In the genomic region with DNA sequence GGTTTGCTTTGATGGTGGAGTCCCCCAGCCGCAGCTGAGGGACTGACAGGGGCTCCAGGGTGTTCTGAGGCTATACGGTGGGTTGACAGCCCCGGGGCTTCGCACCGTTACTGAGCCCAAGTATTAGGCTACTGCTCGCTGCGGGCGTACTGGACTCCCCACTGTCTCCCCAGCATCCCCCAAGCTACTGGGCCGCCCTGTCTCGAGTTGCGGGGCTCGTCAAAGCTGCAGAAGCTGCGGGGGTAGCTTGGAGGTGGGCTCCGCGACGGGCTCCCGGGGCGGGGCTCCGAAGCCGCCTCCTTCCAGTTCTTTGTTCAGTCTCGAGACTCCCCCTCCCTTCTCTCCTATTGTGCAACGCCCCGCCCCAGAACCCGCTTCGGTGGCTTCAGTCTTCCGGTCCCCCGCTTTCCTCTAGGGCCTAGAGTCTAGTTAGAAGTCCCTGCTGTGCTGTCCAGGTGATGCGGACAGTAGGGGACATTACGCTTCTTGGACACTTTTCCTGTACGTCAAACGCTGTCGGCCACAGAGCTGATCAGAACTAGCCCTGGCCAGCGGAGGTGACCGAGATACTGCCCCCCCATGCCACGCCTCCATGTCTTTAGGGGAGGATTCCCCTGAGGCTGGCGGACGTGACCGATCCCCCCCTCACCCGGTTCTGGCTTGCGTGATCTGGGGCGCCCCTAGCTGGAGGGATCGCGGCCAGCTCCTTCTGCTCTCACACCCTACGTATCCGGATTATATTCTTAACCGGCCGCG, we compare ENCODE assay signal across 8 mouse cellular contexts. TPM values are rescaled to one million over a fixed set of nuclear protein-coding genes. Genes with fewer than 3 reads are reported as not detected.
DNase-seq lines count a peak whose midpoint lies in the region; ATAC-seq lines count a peak whose summit lies in the region.

No protein-coding gene starts in this region.

- H3K9me3 ChIP-seq in embryonic facial prominence, embryonic 11.5 days (replicated peaks; ENCODE audit: control insufficient read depth, low read length) = no peaks in the 10 kb centered on the region
- H3K9me3 ChIP-seq in limb, embryonic 13.5 days = no peaks in the 10 kb centered on the region
- H3K9me3 ChIP-seq in midbrain, embryonic 15.5 days = no peaks in the 10 kb centered on the region

- H3K4me3 ChIP-seq in embryonic facial prominence, embryonic 11.5 days (ENCODE audit: low read depth, low read length) = peak overlapping the region; percentile 88
- H3K4me3 ChIP-seq in limb, embryonic 13.5 days = peak overlapping the region; percentile 93
- H3K4me3 ChIP-seq in midbrain, embryonic 15.5 days = peak overlapping the region; percentile 98

- H3K36me3 ChIP-seq in embryonic facial prominence, embryonic 11.5 days (replicated peaks; ENCODE audit: control insufficient read depth, insufficient read depth, low read depth, low read length) = peaks cover under 1% of the 10 kb centered on the region; the same call in 1 of the 2 replicates
- H3K36me3 ChIP-seq in limb, embryonic 13.5 days = peaks cover 29% of the 10 kb centered on the region
- peaks cover 21% of the 10 kb centered on the region; the same call in 1 of the 2 replicates for H3K36me3 ChIP-seq in midbrain, embryonic 15.5 days (replicated peaks)

- H3K27me3 ChIP-seq in embryonic facial prominence, embryonic 11.5 days (ENCODE audit: control insufficient read depth, insufficient read depth, low read length) = no peaks in the 10 kb centered on the region
- no peaks in the 10 kb centered on the region for H3K27me3 ChIP-seq in limb, embryonic 13.5 days
- H3K27me3 ChIP-seq in midbrain, embryonic 15.5 days (replicated peaks) = no peaks in the 10 kb centered on the region

- H3K4me1 ChIP-seq in embryonic facial prominence, embryonic 11.5 days (ENCODE audit: control insufficient read depth, insufficient read depth, low read length) = no peaks in the 10 kb centered on the region
- peaks cover 26% of the 10 kb centered on the region for H3K4me1 ChIP-seq in limb, embryonic 13.5 days
- peaks cover 21% of the 10 kb centered on the region for H3K4me1 ChIP-seq in midbrain, embryonic 15.5 days

- DNase-seq in layer of hippocampus, adult 11-12 months (ENCODE audit: low spot score) = peak; percentile 76
- DNase-seq in layer of hippocampus, adult 9-10 months (ENCODE audit: low spot score) = no peak
- peak; percentile 92 for DNase-seq in embryonic facial prominence, embryonic 11.5 days (ENCODE audit: low spot score)
- peak; percentile 86 to 90 for DNase-seq in heart, adult 18-20 months
- peak; percentile 80 for DNase-seq in kidney, adult 18-20 months
- peak; percentile 82 to 84 for DNase-seq in spleen, adult 18-20 months

- peak overlapping the region; percentile 96 for H3K9ac ChIP-seq in embryonic facial prominence, embryonic 11.5 days (replicated peaks; ENCODE audit: low read length)
- H3K9ac ChIP-seq in limb, embryonic 13.5 days = peak overlapping the region; percentile 96
- peak overlapping the region; percentile 98 for H3K9ac ChIP-seq in midbrain, embryonic 15.5 days

- under 1% methylated on average over 47 of the region's 48 CpGs for WGBS in embryonic facial prominence, embryonic 11.5 days
- under 1% methylated on average over 48 of the region's 48 CpGs for WGBS in limb, embryonic 13.5 days
- WGBS in midbrain, embryonic 15.5 days = under 1% methylated on average over 48 of the region's 48 CpGs

- ATAC-seq in embryonic facial prominence, embryonic 11.5 days (replicated peaks; ENCODE audit: insufficient number of reproducible peaks, low FRiP score, low TSS enrichment, low read depth) = peak; percentile 64
- ATAC-seq in limb, embryonic 13.5 days (ENCODE audit: low FRiP score, low read depth) = peak; percentile 68
- ATAC-seq in midbrain, embryonic 15.5 days (replicated peaks) = peak; percentile 75

- peak overlapping the region; percentile 53 for H3K4me2 ChIP-seq in embryonic facial prominence, embryonic 11.5 days (ENCODE audit: low read depth, low read length)
- peak overlapping the region; percentile 68 for H3K4me2 ChIP-seq in limb, embryonic 13.5 days (replicated peaks)
- H3K4me2 ChIP-seq in midbrain, embryonic 15.5 days = peak overlapping the region; percentile 56

- peak overlapping the region; percentile 90 for H3K27ac ChIP-seq in embryonic facial prominence, embryonic 11.5 days (replicated peaks; ENCODE audit: low read depth, low read length)
- peak overlapping the region; percentile 95 for H3K27ac ChIP-seq in limb, embryonic 13.5 days
- H3K27ac ChIP-seq in midbrain, embryonic 15.5 days = peak overlapping the region; percentile 96

RNA-seq across cellular contexts. Expression of a gene that starts 1.0 kb away (rescaled TPM):
- 85.7 and 102 TPM in 2 replicates for polyA plus RNA-seq in embryonic facial prominence, embryonic 11.5 days (2014; fragmentation: Nextera tagmentation; extraction: Ambion mirVana)
- 10 to 100 TPM; 13.0 to 20.1 TPM for total RNA-seq in heart, adult 18-20 months (2021)
- 81.9 and 85.8 TPM in 2 replicates for polyA plus RNA-seq in limb, embryonic 13.5 days (2015; fragmentation: Nextera tagmentation; extraction: Ambion mirVana)
- polyA plus RNA-seq in midbrain, embryonic 15.5 days (2015; fragmentation: Nextera tagmentation; extraction: Ambion mirVana) = 83.0 and 92.7 TPM in 2 replicates
